In the genomic region with DNA sequence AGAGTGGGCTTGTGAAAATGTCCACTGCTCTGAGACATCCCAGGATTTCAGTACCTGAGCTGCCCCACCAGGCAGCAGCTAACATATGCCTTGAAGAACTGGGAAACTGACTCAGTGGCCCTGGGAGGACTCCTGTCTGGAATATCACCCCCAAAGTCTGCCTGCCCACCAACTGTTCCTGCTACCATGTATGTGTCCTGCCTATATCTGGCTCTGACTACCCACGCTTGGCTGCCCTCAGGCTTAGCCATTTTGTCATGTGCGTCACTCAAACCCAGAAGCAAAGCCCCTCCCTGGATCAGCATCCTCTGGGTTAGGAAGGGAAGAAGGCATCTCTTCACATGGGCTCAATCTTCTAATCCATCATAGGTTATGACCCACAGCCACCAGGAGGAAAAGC, we compare ENCODE assay signal across 10 mouse cellular contexts. TPM values are rescaled to one million over a fixed set of nuclear protein-coding genes. Genes with fewer than 3 reads are reported as not detected.
"Had no signal": no experiment of that assay in that cellular context is flagged by ENCODE, and none has a peak within 500 bp of the region (broad histone marks: within the 10 kb centered on the region; RNA-seq: fewer than 3 reads in every experiment).

No protein-coding gene starts in this region.

- DNase-seq: kidney, adult 8-10 months; kidney, postnatal 36 days; liver, embryonic 13.5 days; liver, postnatal 0 days; thymus, postnatal 36 days had no signal

- ATAC-seq: intestine, embryonic 16.5 days; midbrain, embryonic 13.5 days had no signal

RNA-seq across cellular contexts. Expression of a gene that starts 43.5 kb away (rescaled TPM):
- total RNA-seq: layer of hippocampus, adult 18-20 months; layer of hippocampus, postnatal 14 days; midbrain, postnatal 0 days had no signal
